Mouse (Mus musculus) heart, embryonic 12.5 days (tissue): ENCODE data around the gene A630001G21Rik. TPM values are rescaled to one million over a fixed set of nuclear protein-coding genes. Genes with fewer than 3 reads are reported as not detected.

ENCODE experiments used
- ATAC-seq: fragments of 200-750 bp; cut with Nextera tagmentation; 2 replicates; pipeline ENCODE4 v1.8.0; 2017; ENCODE audit warnings: moderate TSS enrichment, moderate library complexity; ENCODE audit not compliant: insufficient number of reproducible peaks, low FRiP score
- H3K27ac ChIP-seq: fragments of 300-500 bp; sonication (generic); 2 replicates; pipeline ENCODE4 v1.5.1; 2016; ENCODE audit warnings: mild to moderate bottlenecking, moderate library complexity; ENCODE audit not compliant: poor library complexity, severe bottlenecking
- H3K27me3 ChIP-seq: fragments of 300-500 bp; sonication (generic); replicated peaks from 2 replicates; pipeline ENCODE4 v1.6.1; 2016; ENCODE audit warnings: mild to moderate bottlenecking, moderate library complexity
- H3K36me3 ChIP-seq: fragments of 300-500 bp; sonication (generic); 2 replicates; pipeline ENCODE4 v1.6.1; 2016; ENCODE audit warnings: mild to moderate bottlenecking, moderate library complexity
- H3K4me1 ChIP-seq: fragments of 300-500 bp; sonication (generic); replicated peaks from 2 replicates; pipeline ENCODE4 v1.6.1; 2016; ENCODE audit warnings: mild to moderate bottlenecking
- H3K4me2 ChIP-seq: fragments of 300-500 bp; sonication (generic); 2 replicates; pipeline ENCODE4 v1.6.1; 2016; ENCODE audit warnings: mild to moderate bottlenecking, moderate library complexity
- H3K4me3 ChIP-seq: fragments of 300-500 bp; sonication (generic); 2 replicates; pipeline ENCODE4 v1.5.1; 2016; ENCODE audit warnings: mild to moderate bottlenecking
- H3K9ac ChIP-seq: fragments of 300-500 bp; sonication (generic); 2 replicates; pipeline ENCODE4 v1.6.1; 2016; ENCODE audit warnings: mild to moderate bottlenecking, moderate library complexity
- H3K9me3 ChIP-seq: fragments of 300-500 bp; sonication (generic); replicated peaks from 2 replicates; pipeline ENCODE4 v1.6.1; 2016; ENCODE audit warnings: mild to moderate bottlenecking, moderate library complexity
- WGBS: fragments of 180-500 bp; shearing (Covaris S2); methylation state at CpG from one replicate; pipeline ENCODE4 v1.1.7; 2016; 5-methylcytosine and 5-hydroxymethylcytosine counted together
- polyA plus RNA-seq: library from polyadenylated mRNA; unstranded; fragments of >200 nt; fragmentation: Nextera tagmentation; extraction: Ambion mirVana; gene quantifications from 2 replicates; pipeline ENCODE4 v1.2.1, GENCODE M21; 2016

A630001G21Rik gene
- polyA plus RNA-seq, 1 experiment from 2014 or later, result 1.3 TPM

DNA sequence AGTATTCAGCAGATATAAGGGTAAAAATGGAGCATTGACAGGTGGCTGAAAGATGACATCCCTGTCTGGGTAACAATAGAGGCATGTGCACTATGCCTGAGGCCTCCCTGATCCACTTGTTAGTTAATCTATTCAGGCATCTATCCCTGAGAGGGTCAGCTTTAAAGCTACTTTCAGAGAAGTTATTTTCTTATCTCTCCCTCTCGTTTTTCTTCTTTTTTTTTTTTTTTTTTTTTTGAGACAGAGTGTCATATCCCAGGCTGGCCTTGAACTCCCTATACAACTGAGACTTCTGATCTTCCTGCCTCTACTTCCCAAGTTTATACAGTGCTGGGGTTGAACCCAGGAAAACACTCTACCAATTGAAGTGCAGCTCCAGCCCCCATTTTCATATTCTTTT, 10.7 kb downstream of the A630001G21Rik start:
- ATAC-seq, result no peak
- WGBS, result 15% methylated on average over 1 of the region's 1 CpGs
- Histone ChIP-seq H3K4me2 (no peak overlapping the region), H3K4me1 (no peaks in the 10 kb centered on the region), H3K9me3 (no peaks in the 10 kb centered on the region), H3K27ac (no peak overlapping the region), H3K9ac (no peak overlapping the region), H3K4me3 (no peak overlapping the region), H3K36me3 (no peaks in the 10 kb centered on the region), H3K27me3 (no peaks in the 10 kb centered on the region)

DNA sequence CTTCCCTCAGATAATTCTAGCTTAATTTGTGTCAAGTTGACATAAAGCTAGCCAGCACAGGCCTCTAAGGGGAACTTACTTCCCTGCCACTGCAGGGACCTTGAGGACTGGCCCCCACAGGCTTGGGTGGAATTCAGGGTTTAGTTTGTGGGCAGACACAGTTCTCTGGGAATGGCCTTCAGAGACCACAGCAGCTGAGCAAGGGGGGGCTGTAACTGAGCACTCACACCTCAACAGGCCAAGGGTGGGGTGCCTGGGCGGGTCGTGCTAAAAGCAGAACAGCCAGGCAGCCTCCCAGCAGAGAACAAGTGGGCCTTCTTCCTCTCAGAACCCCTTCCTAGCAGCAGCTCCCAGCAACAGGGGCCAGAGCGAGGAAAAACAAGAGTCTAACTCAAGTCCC, 12.3 kb downstream of the A630001G21Rik start:
- WGBS, result 62% methylated on average over 3 of the region's 3 CpGs
- Histone ChIP-seq H3K4me3 (no peak overlapping the region), H3K9ac (no peak overlapping the region), H3K4me2 (no peak overlapping the region), H3K4me1 (0 out of 2 replicates have a peak, but pooled peaks cover 4% of the 10 kb centered on the region), H3K27me3 (no peaks in the 10 kb centered on the region), H3K36me3 (no peaks in the 10 kb centered on the region), H3K27ac (no peak overlapping the region), H3K9me3 (no peaks in the 10 kb centered on the region)
- no peak for ATAC-seq

DNA sequence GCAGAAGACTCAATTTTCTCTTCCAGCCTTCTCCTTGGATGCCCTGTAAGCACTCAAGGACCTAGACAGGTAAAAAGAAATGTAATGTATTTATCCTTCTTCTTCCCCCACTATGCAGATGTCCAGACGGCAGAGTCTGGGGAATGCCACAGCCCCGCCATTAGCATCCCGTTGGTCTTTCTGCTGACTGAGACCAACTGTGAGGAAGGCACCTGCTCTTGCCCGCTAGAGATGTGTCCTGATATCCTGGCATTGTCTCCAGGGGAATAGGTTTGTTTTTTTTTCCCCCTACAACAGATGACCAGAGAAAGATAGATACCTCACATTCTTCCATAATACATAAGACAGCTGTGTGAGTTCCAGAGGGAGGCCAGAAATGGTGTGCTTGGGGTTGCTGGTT, 14.2 kb downstream of the A630001G21Rik start:
- WGBS, result 60% methylated on average over 4 of the region's 4 CpGs
- Histone ChIP-seq H3K27ac (no peak overlapping the region), H3K4me1 (0 out of 2 replicates have a peak, but pooled peaks cover 4% of the 10 kb centered on the region), H3K9me3 (no peaks in the 10 kb centered on the region), H3K4me2 (no peak overlapping the region), H3K36me3 (no peaks in the 10 kb centered on the region), H3K27me3 (no peaks in the 10 kb centered on the region), H3K9ac (no peak overlapping the region), H3K4me3 (no peak overlapping the region)
- no peak for ATAC-seq

DNA sequence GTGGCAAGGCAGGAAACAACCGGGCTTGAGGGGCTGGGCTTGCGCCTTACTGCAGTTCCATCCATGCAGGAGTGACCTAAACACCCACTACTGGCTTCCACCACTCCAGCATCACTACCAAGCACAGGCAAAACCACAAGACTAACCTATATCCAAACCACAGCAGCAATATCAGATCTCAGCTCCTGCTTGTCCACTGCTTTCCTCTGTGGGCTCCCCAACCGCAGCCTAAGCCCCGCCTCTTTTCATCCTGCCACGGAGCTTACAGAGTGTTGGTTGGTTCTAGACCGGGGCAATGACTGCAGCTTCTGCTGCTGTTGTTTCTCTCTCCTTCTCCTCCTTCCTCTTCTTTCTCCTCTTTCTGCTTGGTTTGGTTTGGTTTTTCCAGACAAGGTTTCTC, 15.1 kb downstream of the A630001G21Rik start:
- H3K4me3 ChIP-seq, result no peak overlapping the region
- H3K4me1 ChIP-seq, result peaks cover 11% of the 10 kb centered on the region
- no peaks in the 10 kb centered on the region for H3K27me3 ChIP-seq
- H3K9ac ChIP-seq, result no peak overlapping the region
- no peak for ATAC-seq
- no peaks in the 10 kb centered on the region for H3K9me3 ChIP-seq
- no peak overlapping the region for H3K27ac ChIP-seq
- 69% methylated on average over 6 of the region's 6 CpGs for WGBS
- no peaks in the 10 kb centered on the region for H3K36me3 ChIP-seq
- H3K4me2 ChIP-seq, result no peak overlapping the region

DNA sequence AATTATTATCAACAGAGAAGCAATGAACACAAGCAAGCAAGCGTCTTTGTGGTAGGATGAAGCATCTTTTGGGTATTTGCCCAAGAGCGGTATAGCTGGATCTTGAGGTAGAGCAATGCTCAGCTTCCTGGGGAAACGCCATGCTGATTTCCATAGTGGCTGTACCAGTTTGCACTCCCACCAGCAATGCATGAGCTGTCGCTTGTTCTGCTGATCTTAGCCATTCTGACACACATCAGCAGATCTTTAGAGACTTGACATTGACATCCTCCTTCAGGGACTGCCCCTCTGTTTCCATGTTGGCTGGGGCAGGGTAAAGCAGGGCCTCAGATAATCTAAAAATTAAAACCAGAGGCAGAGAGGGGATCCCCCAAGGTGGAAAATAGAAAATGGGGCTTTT, 16.8 kb downstream of the A630001G21Rik start:
- no peaks in the 10 kb centered on the region for H3K36me3 ChIP-seq
- WGBS, result 68% methylated on average over 4 of the region's 4 CpGs
- no peak for ATAC-seq
- no peak overlapping the region for H3K4me3 ChIP-seq
- no peaks in the 10 kb centered on the region for H3K27me3 ChIP-seq
- H3K9ac ChIP-seq, result no peak overlapping the region
- peaks cover 16% of the 10 kb centered on the region for H3K4me1 ChIP-seq
- H3K27ac ChIP-seq, result no peak overlapping the region
- H3K9me3 ChIP-seq, result no peaks in the 10 kb centered on the region
- no peak overlapping the region for H3K4me2 ChIP-seq

DNA sequence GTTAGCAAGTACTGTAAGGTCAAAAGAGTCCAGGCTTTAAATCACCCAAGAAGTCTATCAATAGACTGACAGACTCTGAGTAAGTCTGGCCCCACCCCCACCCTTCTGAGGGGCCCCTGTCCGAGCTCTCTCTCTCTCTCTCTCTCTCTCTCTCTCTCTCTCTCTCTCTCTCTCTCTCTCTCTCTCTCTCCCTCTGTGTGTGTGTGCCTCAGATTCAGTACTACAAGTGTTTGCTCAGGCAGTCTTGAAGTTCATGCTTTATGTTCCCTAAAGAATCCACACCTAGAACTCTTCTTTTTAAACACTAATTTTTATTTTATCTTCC, 19.5 kb downstream of the A630001G21Rik start:
- peak overlapping the region; percentile 53 for H3K4me2 ChIP-seq
- H3K4me1 ChIP-seq, result peaks cover 16% of the 10 kb centered on the region
- peak overlapping the region; percentile 45; the same call in 1 of the 2 replicates for H3K27ac ChIP-seq
- H3K9me3 ChIP-seq, result no peaks in the 10 kb centered on the region
- H3K36me3 ChIP-seq, result no peaks in the 10 kb centered on the region
- H3K27me3 ChIP-seq, result no peaks in the 10 kb centered on the region
- 0% methylated on average over 1 of the region's 1 CpGs for WGBS
- H3K9ac ChIP-seq, result 0 out of 2 replicates have a peak overlapping the region, but pooled peaks have one; percentile 29
- no peak for ATAC-seq
- H3K4me3 ChIP-seq, result peak overlapping the region; percentile 18; the same call in 1 of the 2 replicates

DNA sequence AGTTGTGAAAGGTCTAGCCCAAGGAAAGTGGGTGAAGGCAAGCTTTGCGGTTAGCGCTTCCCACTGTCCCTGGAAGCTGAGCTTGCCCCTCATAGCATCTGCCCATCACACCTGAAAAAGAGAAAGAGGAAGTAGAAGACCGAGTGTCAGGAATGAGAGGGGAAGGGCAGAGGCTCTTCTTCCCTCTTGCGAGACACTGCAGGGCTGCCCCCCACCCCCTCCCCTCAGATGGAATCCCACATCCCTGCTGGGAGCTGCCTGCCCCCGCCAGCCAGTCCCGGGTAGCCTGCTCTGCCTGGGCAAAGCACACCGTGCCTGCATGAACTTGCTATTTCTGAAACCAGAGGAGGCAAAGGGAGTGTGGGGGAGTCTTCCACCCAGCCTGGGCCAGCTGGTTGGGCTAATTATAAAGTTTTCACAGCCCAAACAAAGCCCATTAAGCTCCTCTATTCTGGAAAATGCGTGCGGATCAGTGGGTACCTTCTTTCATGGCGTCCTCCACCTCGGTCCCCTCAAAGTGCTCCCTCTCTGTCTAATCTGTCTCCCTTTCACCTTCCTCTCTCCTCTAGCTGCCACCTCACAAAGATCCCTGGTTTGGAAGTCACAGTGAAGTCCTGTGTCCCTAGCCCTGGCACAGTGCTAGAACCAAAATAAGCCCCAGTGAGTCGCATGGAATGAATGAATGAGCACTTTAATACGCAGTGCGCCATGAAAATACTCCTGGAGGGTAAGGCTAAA, 20.0 kb downstream of the A630001G21Rik start:
- H3K4me2 ChIP-seq, result peak overlapping the region; percentile 53
- H3K4me3 ChIP-seq, result peak overlapping the region; percentile 18
- H3K9ac ChIP-seq, result 0 out of 2 replicates have a peak overlapping the region, but pooled peaks have one; percentile 29

DNA sequence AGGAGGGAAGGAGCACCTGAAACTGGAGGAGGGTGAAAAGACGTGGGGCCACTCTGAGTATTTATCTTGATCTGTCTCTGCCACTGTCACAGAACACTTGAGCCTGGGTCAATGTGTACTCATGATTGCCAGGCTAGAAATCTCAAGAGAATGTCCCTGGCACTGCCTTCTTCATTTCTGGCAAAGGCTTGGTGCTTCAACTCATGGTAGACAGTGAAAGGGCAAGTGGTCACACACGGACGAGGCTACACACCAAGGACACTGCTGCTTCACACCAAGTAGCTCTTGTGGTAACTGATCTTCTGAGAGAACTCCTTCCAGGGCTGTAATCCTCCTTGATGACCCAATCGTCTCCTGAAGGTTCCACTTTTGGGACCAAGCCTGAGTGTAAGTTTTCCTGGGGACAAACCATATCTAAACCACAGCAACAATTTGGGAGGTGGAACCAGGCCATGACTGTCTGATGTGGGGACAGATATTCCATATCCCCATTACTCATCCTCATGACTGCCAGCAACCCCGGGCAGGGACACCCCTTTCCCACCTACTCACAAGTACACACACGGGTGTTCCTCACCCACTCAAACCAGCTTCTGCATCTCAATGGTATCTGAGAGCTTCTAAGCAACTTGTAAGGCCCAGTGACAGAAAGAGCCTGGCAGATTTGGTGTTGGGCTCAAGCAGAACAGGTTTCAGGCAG, 20.8 kb downstream of the A630001G21Rik start:
- H3K27me3 ChIP-seq, result no peaks in the 10 kb centered on the region
- H3K27ac ChIP-seq, result no peak overlapping the region
- WGBS, result 61% methylated on average over 6 of the region's 6 CpGs
- peaks cover 16% of the 10 kb centered on the region for H3K4me1 ChIP-seq
- no peaks in the 10 kb centered on the region for H3K36me3 ChIP-seq
- H3K4me2 ChIP-seq, result peak overlapping the region; percentile 53
- no peak overlapping the region for H3K9ac ChIP-seq
- H3K4me3 ChIP-seq, result no peak overlapping the region
- ATAC-seq, result no peak
- H3K9me3 ChIP-seq, result no peaks in the 10 kb centered on the region

More for the DNA sequence above, 20.0 kb downstream of the A630001G21Rik start:
- peaks cover 16% of the 10 kb centered on the region for H3K4me1 ChIP-seq
- H3K36me3 ChIP-seq, result no peaks in the 10 kb centered on the region
- no peaks in the 10 kb centered on the region for H3K9me3 ChIP-seq
- peak overlapping the region; percentile 45 for H3K27ac ChIP-seq
- no peak for ATAC-seq
- no peaks in the 10 kb centered on the region for H3K27me3 ChIP-seq
- 21% methylated on average over 14 of the region's 14 CpGs for WGBS

DNA sequence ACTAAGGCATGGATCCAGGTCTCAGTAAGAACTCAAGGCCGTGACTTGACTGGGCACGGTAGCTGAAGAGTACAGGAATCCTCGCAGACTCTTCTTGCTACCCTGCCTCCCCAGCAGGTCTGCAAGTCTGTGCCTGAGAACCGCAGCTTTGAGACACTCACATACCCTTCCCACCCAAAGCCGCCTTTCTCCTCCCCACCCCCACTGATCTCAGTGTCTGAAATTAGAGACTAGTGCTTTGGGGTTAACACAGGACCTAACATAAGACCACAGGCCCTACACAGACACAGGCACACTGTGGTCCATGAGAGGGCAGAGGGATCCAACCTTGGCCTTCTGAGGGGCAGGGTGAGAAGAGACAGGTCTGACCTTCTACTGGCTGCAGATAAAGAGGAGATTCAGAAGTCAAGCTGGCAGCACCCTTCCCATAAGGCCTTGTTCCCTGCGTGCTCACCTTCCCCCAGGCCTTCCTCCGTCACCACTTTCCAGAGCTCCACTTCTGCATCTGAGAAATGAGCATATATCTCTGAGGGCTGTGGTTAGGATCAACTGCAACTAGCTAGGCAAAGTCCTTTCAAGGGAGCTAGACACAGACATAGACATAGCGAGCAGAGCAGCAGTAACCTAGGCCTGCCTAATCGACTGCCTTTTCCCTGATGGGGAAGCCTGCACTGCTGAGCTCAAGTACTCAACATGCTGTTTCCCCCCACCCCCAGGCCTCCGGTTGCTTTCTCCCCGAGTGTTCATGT, 26.3 kb downstream of the A630001G21Rik start:
- H3K9ac ChIP-seq, result 0 out of 2 replicates have a peak overlapping the region, but pooled peaks have one; percentile 2
- no peak overlapping the region for H3K4me2 ChIP-seq
- H3K4me1 ChIP-seq, result peaks cover 18% of the 10 kb centered on the region
- ATAC-seq, result no peak
- no peak overlapping the region for H3K4me3 ChIP-seq
- H3K36me3 ChIP-seq, result no peaks in the 10 kb centered on the region
- 0 out of 2 replicates have a peak overlapping the region, but pooled peaks have one; percentile 8 for H3K27ac ChIP-seq
- no peaks in the 10 kb centered on the region for H3K27me3 ChIP-seq
- no peaks in the 10 kb centered on the region for H3K9me3 ChIP-seq
- 68% methylated on average over 11 of the region's 11 CpGs for WGBS

DNA sequence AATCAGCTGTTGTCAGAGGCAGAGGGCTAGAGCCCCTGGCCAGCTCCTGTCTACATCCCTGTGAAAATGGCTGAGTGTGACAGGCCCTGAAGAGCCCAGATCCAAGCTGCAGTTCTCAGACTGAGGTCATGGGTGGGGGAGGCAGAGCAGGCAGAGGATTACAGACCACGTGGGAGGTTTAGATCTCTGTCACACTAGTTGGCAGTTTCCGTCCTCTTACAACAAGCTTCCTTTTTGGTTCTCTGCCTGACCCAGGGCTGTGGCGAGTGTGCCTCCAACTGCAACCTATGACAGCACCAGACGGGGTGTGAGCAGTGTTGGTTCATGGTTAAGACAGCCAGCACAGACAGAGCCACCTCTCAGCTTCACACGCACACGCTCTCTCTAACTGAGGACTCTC, 26.9 kb downstream of the A630001G21Rik start:
- H3K36me3 ChIP-seq, result no peaks in the 10 kb centered on the region
- 0 out of 2 replicates have a peak overlapping the region, but pooled peaks have one; percentile 2 for H3K9ac ChIP-seq
- H3K27ac ChIP-seq, result peak overlapping the region; percentile 8; the same call in 1 of the 2 replicates
- H3K4me1 ChIP-seq, result peaks cover 18% of the 10 kb centered on the region
- H3K27me3 ChIP-seq, result no peaks in the 10 kb centered on the region
- no peak overlapping the region for H3K4me3 ChIP-seq
- ATAC-seq, result peak; percentile 70; the same call in 1 of the 2 replicates
- WGBS, result 33% methylated on average over 6 of the region's 6 CpGs
- H3K9me3 ChIP-seq, result no peaks in the 10 kb centered on the region
- no peak overlapping the region for H3K4me2 ChIP-seq

DNA sequence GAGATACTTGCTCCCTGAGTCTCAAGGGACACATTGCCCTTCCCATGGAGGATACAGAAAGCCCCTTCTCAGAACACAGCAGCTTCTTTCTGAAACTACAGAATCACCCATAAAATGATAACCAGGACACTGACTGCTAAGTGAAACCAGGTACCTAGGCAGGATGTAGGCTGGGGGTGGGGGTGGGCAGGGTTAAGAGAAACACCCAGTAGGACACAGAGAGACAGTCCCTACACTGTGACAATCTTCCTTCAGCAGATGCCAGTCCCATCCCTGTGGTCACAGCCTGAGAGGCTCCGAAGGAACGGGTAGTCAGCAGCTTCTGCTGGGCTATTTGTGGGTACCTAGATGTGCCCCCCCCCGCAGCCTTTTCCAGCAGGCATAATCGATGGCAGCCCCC, 27.8 kb downstream of the A630001G21Rik start:
- H3K27ac ChIP-seq, result no peak overlapping the region
- no peak for ATAC-seq
- 72% methylated on average over 4 of the region's 4 CpGs for WGBS
- H3K4me1 ChIP-seq, result peaks cover 18% of the 10 kb centered on the region
- no peak overlapping the region for H3K4me2 ChIP-seq
- H3K27me3 ChIP-seq, result no peaks in the 10 kb centered on the region
- H3K9me3 ChIP-seq, result no peaks in the 10 kb centered on the region
- no peaks in the 10 kb centered on the region for H3K36me3 ChIP-seq
- H3K9ac ChIP-seq, result no peak overlapping the region
- no peak overlapping the region for H3K4me3 ChIP-seq
